Mouse (Mus musculus) G1E (cell line): Measurements from ENCODE around the gene Ermap. TPM values are rescaled to one million over a fixed set of nuclear protein-coding genes. Genes with fewer than 3 reads are reported as not detected.

ENCODE experiments used
- ATAC-seq: 2 replicates; pipeline ENCODE4 v1.8.0; 2016; ENCODE audit warnings: mild to moderate bottlenecking; ENCODE audit not compliant: insufficient number of reproducible peaks, poor library complexity, low FRiP score, severe bottlenecking; ENCODE audit errors: extremely low read depth
- DNase-seq: peaks from one replicate; pipeline ENCODE4 v3.0.0; 2012; ENCODE audit warnings: low spot score
- H3K27me3 ChIP-seq: 2 replicates; pipeline ENCODE4 v1.6.1; 2012; ENCODE audit warnings: mild to moderate bottlenecking, low read length, inconsistent platforms; ENCODE audit not compliant: insufficient read depth
- H3K36me3 ChIP-seq: replicated peaks from 2 replicates; pipeline ENCODE3; 2012; ENCODE audit warnings: mild to moderate bottlenecking, inconsistent platforms
- H3K4me1 ChIP-seq: 2 replicates; pipeline ENCODE4 v1.6.1; 2012; ENCODE audit warnings: low read depth, low read length, inconsistent platforms, mixed read lengths; ENCODE audit not compliant: insufficient read depth
- H3K4me3 ChIP-seq: 2 replicates; pipeline ENCODE4 v1.5.1; 2012; ENCODE audit warnings: low read depth, mild to moderate bottlenecking, inconsistent platforms, low read length, moderate library complexity, mixed read lengths
- H3K9me3 ChIP-seq: replicated peaks from 2 replicates; pipeline ENCODE4 v1.6.1; 2012; ENCODE audit warnings: inconsistent platforms
- CTCF ChIP-seq: IDR thresholded peaks from 2 replicates; pipeline ENCODE4 v1.5.1; 2012; ENCODE audit warnings: low read depth, low read length, inconsistent platforms, mixed read lengths
- GATA1 ChIP-seq: IDR thresholded peaks from 2 replicates; pipeline ENCODE4 v1.6.1; 2012; ENCODE audit warnings: borderline replicate concordance, low read length, inconsistent platforms, mixed read lengths
- GATA2 ChIP-seq: IDR thresholded peaks from 2 replicates; pipeline ENCODE4 v1.6.1; 2012; ENCODE audit warnings: low read depth, low read length, inconsistent platforms, borderline replicate concordance
- POLR2AphosphoS5 ChIP-seq: IDR thresholded peaks from 2 replicates; pipeline ENCODE4 v1.6.1; 2012; ENCODE audit warnings: low read depth, low read length, inconsistent platforms; ENCODE audit not compliant: insufficient replicate concordance
- TAL1 ChIP-seq: conservative IDR thresholded peaks from 2 replicates; pipeline ENCODE4 v1.6.1; 2012; ENCODE audit warnings: low read depth, low read length, inconsistent platforms, mixed read lengths
- polyA plus RNA-seq: library from polyadenylated mRNA; stranded (reverse); fragments of >175 nt; gene quantifications from 2 replicates; pipeline ENCODE4 v1.2.3, GENCODE M21; 2012
- total RNA-seq, 2 experiments: library from RNA; stranded (forward) in 1 of 2; stranded (reverse) in 1 of 2; fragments of 200-1000 nt in 1 of 2; fragments of >200 nt in 1 of 2; fragmentation: Nextera tagmentation in 1 of 2; gene quantifications; 2 replicates each; pipeline ENCODE4 v1.2.3; 2014 to 2017

Ermap gene
- total and polyA plus RNA-seq, 3 experiments, result 62.9 to 348 (median 96.0) TPM

- Histone ChIP-seq H3K27me3 (peaks cover 2% of the 10 kb centered on the region), H3K4me1 (peaks cover 88% of the 10 kb centered on the region), H3K9me3 (no peaks in the 10 kb centered on the region), H3K4me3 (no peak overlapping the region), H3K36me3 (peaks cover 60% of the 10 kb centered on the region)
- TF ChIP-seq POLR2AphosphoS5 (0 out of 2 replicates have a peak, but pooled peaks have one; percentile 17), GATA1 (no peak), TAL1 (peak; percentile 50; the same call in 1 of the 2 replicates)
- DNase-seq, result peak; percentile 53
- ATAC-seq, result peak; percentile 37; the same call in 1 of the 2 replicates
Measured at GRCm38 (mm10) chr4:119137313-119137712, 52.5 kb downstream of the Ermap start.

GRCm38 (mm10) chr4:119133860-119134259, 56.0 kb downstream of the Ermap start:
- no peak for DNase-seq
- H3K36me3 ChIP-seq, result peaks cover 95% of the 10 kb centered on the region
- TF ChIP-seq POLR2AphosphoS5 (no peak), GATA2 (no peak), CTCF (no peak), GATA1 (no peak)
- ATAC-seq, result no peak
- H3K9me3 ChIP-seq, result no peaks in the 10 kb centered on the region
- no peak overlapping the region for H3K4me3 ChIP-seq
- peaks cover 86% of the 10 kb centered on the region for H3K4me1 ChIP-seq
- H3K27me3 ChIP-seq, result no peaks in the 10 kb centered on the region

DNA sequence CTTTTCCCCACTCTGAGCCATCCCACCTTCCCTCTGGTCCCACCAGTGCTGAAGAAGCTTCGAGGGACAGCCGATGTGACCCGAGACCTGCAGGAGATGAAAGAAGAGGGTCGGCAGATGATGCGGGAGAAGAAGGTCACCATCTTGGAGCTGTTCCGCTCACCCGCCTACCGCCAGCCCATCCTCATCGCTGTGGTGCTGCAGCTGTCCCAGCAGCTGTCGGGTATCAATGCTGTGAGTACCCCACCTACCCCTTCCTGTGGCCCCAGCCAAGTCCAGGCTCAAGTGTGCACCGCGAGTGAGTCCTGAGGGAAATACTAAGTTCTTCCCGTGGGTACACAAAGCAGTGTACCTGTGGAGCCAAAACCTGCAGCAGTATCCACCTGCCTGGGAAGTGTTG, 56.5 kb downstream of the Ermap start:
- Histone ChIP-seq H3K27me3 (no peaks in the 10 kb centered on the region), H3K9me3 (no peaks in the 10 kb centered on the region), H3K4me1 (peaks cover 84% of the 10 kb centered on the region), H3K36me3 (peaks cover 100% of the 10 kb centered on the region), H3K4me3 (no peak overlapping the region)
- DNase-seq, result no peak
- no peak for ATAC-seq
- TF ChIP-seq POLR2AphosphoS5 (no peak), GATA2 (no peak)

GRCm38 (mm10) chr4:119131189-119131910, 58.5 kb downstream of the Ermap start:
- TF ChIP-seq CTCF (no peak), POLR2AphosphoS5 (no peak), TAL1 (no peak), GATA1 (no peak), GATA2 (no peak)
- H3K36me3 ChIP-seq, result peaks cover 100% of the 10 kb centered on the region
- peaks cover 84% of the 10 kb centered on the region for H3K4me1 ChIP-seq
- H3K27me3 ChIP-seq, result no peaks in the 10 kb centered on the region
- ATAC-seq (no peak), DNase-seq (no peak)
- no peaks in the 10 kb centered on the region for H3K9me3 ChIP-seq
- no peak overlapping the region for H3K4me3 ChIP-seq

GRCm38 (mm10) chr4:119129096-119129495, 60.7 kb downstream of the Ermap start:
- H3K9me3 ChIP-seq, result no peaks in the 10 kb centered on the region
- DNase-seq (no peak), ATAC-seq (no peak)
- H3K4me3 ChIP-seq, result no peak overlapping the region
- no peak for TF ChIP-seq GATA2
- TF ChIP-seq GATA1, result no peak
- TF ChIP-seq POLR2AphosphoS5, result no peak
- TF ChIP-seq TAL1, result no peak
- TF ChIP-seq CTCF, result no peak
- no peaks in the 10 kb centered on the region for H3K27me3 ChIP-seq
- peaks cover 84% of the 10 kb centered on the region for H3K4me1 ChIP-seq
- H3K36me3 ChIP-seq, result peaks cover 100% of the 10 kb centered on the region

DNA sequence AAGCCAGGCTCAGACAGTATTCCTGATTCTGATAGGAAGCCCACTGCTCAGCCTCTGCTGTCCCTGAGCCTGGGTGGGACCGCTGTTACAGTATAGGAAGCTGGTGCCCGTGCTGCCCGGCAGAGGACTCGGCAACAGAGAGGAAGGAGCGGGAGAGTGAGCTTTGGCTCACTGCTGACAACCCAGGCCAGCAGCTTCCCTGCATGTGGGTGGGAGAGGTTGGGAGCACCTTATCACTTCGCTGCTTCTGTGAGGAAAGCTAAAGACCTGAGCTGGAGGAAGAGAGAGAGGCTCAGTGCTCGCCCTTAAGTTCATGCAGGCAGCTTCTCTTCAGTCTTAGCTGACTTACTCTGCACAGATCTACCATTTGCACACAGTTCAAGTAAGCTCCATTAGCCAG, 61.3 kb downstream of the Ermap start:
- TF ChIP-seq CTCF, result no peak
- peaks cover 84% of the 10 kb centered on the region for H3K4me1 ChIP-seq
- no peaks in the 10 kb centered on the region for H3K9me3 ChIP-seq
- no peak overlapping the region for H3K4me3 ChIP-seq
- DNase-seq (no peak), ATAC-seq (no peak)
- peaks cover 100% of the 10 kb centered on the region for H3K36me3 ChIP-seq
- no peaks in the 10 kb centered on the region for H3K27me3 ChIP-seq

DNA sequence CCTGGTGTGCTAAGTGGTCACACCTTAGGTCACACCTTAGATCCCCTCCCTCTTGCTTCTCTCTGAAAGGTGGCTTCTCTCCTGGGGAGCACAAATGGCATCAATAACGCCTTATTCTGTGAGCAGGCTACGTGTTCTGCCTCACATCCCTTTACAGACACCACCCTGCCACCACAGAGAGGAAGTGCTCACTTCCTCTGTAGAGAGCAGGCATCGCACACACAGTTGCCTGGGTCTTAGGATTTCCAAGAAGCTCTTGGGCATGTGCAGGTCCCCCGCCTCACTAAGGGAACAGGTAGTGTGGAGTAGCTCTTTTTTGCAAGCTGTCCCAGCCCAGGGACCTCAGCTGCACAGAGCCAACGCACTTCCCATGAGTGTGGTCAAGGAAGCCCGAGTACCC, 62.6 kb downstream of the Ermap start:
- no peaks in the 10 kb centered on the region for H3K27me3 ChIP-seq
- no peaks in the 10 kb centered on the region for H3K9me3 ChIP-seq
- H3K4me1 ChIP-seq, result peaks cover 84% of the 10 kb centered on the region
- H3K36me3 ChIP-seq, result peaks cover 100% of the 10 kb centered on the region
- H3K4me3 ChIP-seq, result no peak overlapping the region; the same call in 1 of the 2 replicates
- peak; percentile 42 for DNase-seq
- ATAC-seq, result peak; percentile 82
- TF ChIP-seq GATA2, result no peak
- no peak for TF ChIP-seq CTCF
- TF ChIP-seq POLR2AphosphoS5, result no peak
- no peak for TF ChIP-seq GATA1
- no peak for TF ChIP-seq TAL1
